Mouse (Mus musculus) intestine, embryonic 15.5 days (tissue): ENCODE data around the gene Isca1. TPM values are rescaled to one million over a fixed set of nuclear protein-coding genes. Genes with fewer than 3 reads are reported as not detected.
"Not testable (repeated sequence)": the region's sequence is repeated elsewhere in the genome, so short reads cannot be mapped to it uniquely, and the experiment has no call there.

Source experiments
- ATAC-seq: fragments of 200-750 bp; cut with Nextera tagmentation; 2 replicates; pipeline ENCODE4 v1.8.0; 2017; ENCODE audit warnings: moderate TSS enrichment, moderate library complexity
- H3K27ac ChIP-seq: fragments of 300-500 bp; sonication (generic); 2 replicates; pipeline ENCODE4 v1.5.1; 2015; ENCODE audit warnings: mild to moderate bottlenecking, inconsistent platforms
- H3K27me3 ChIP-seq: fragments of 300-500 bp; sonication (generic); replicated peaks from 2 replicates; pipeline ENCODE4 v1.6.1; 2015; ENCODE audit warnings: inconsistent platforms
- H3K36me3 ChIP-seq: fragments of 300-500 bp; sonication (generic); 2 replicates; pipeline ENCODE4 v1.6.1; 2015; ENCODE audit warnings: inconsistent platforms
- H3K4me1 ChIP-seq: fragments of 300-500 bp; sonication (generic); replicated peaks from 2 replicates; pipeline ENCODE4 v1.6.1; 2015; ENCODE audit warnings: inconsistent platforms
- H3K4me2 ChIP-seq: fragments of 300-500 bp; sonication (generic); replicated peaks from 2 replicates; pipeline ENCODE4 v1.6.1; 2015; ENCODE audit warnings: mild to moderate bottlenecking, inconsistent platforms
- H3K4me3 ChIP-seq: fragments of 300-500 bp; sonication (generic); replicated peaks from 2 replicates; pipeline ENCODE4 v1.5.1; 2015; ENCODE audit warnings: inconsistent platforms
- H3K9ac ChIP-seq: fragments of 300-500 bp; sonication (generic); 2 replicates; pipeline ENCODE4 v1.6.1; 2015; ENCODE audit warnings: inconsistent platforms
- H3K9me3 ChIP-seq: fragments of 300-500 bp; sonication (generic); 2 replicates; pipeline ENCODE4 v1.6.1; 2016; ENCODE audit warnings: inconsistent platforms
- WGBS: fragments of 180-500 bp; shearing (Covaris S2); methylation state at CpG from one replicate; pipeline ENCODE4 v1.1.7; 2015; 5-methylcytosine and 5-hydroxymethylcytosine counted together
- polyA plus RNA-seq: library from polyadenylated mRNA; unstranded; fragments of >200 nt; fragmentation: Nextera tagmentation; extraction: Ambion mirVana; gene quantifications from 2 replicates; pipeline ENCODE4 v1.2.1, GENCODE M21; 2015

Gene Isca1
- polyA plus RNA-seq: 114 and 117 TPM in 2 replicates

GRCm38 (mm10) chr13:59769296-59770163, at the start of gene Isca1:
Isca1 (minus strand) TSS chr13:59769810.
- Histone ChIP-seq H3K9me3 (no peaks in the 10 kb centered on the region), H3K27me3 (no peaks in the 10 kb centered on the region), H3K36me3 (no peaks in the 10 kb centered on the region), H3K4me2 (peak within 1 kb of the TSS; percentile 84), H3K9ac (peak within 1 kb of the TSS; percentile 84), H3K27ac (peak within 1 kb of the TSS; percentile 99), H3K4me3 (peak within 1 kb of the TSS; percentile 87), H3K4me1 (peaks cover 33% of the 10 kb centered on the region)
- peak; percentile 97 for ATAC-seq
- under 1% methylated on average over 91 of the region's 91 CpGs for WGBS

GRCm38 (mm10) chr13:59817352-59817751, 47.7 kb upstream of the Isca1 start:
- 89% methylated on average over 4 of the region's 4 CpGs for WGBS
- Histone ChIP-seq H3K4me1 (peaks cover 21% of the 10 kb centered on the region), H3K4me3 (no peak overlapping the region), H3K27me3 (no peaks in the 10 kb centered on the region), H3K9ac (no peak overlapping the region), H3K9me3 (no peaks in the 10 kb centered on the region), H3K4me2 (no peak overlapping the region), H3K36me3 (peaks cover 12% of the 10 kb centered on the region; the same call in 1 of the 2 replicates), H3K27ac (no peak overlapping the region)
- no peak for ATAC-seq

GRCm38 (mm10) chr13:59814109-59814591, 44.5 kb upstream of the Isca1 start:
- 0 out of 2 replicates have a peak, but pooled peaks cover 7% of the 10 kb centered on the region for H3K4me1 ChIP-seq
- H3K27me3 ChIP-seq: no peaks in the 10 kb centered on the region
- 75% methylated on average over 6 of the region's 6 CpGs for WGBS
- H3K36me3 ChIP-seq: peaks cover 14% of the 10 kb centered on the region
- H3K9me3 ChIP-seq: no peaks in the 10 kb centered on the region
- ATAC-seq: peak; percentile 93
- H3K9ac ChIP-seq: no peak overlapping the region
- H3K27ac ChIP-seq: no peak overlapping the region
- H3K4me2 ChIP-seq: no peak overlapping the region
- no peak overlapping the region for H3K4me3 ChIP-seq

GRCm38 (mm10) chr13:59811581-59811980, 42.0 kb upstream of the Isca1 start:
- H3K27ac ChIP-seq: no peak overlapping the region
- no peaks in the 10 kb centered on the region for H3K27me3 ChIP-seq
- WGBS: 95% methylated on average over 3 of the region's 3 CpGs
- H3K4me3 ChIP-seq: no peak overlapping the region
- no peak overlapping the region for H3K9ac ChIP-seq
- H3K36me3 ChIP-seq: peaks cover 25% of the 10 kb centered on the region
- no peak for ATAC-seq
- no peaks in the 10 kb centered on the region for H3K4me1 ChIP-seq
- no peaks in the 10 kb centered on the region for H3K9me3 ChIP-seq
- H3K4me2 ChIP-seq: no peak overlapping the region

- no peak overlapping the region for H3K27ac ChIP-seq
- H3K36me3 ChIP-seq: peaks cover 66% of the 10 kb centered on the region
- ATAC-seq: peak; percentile 51; the same call in 1 of the 2 replicates
Observed at GRCm38 (mm10) chr13:59801000-59801399, 31.4 kb upstream of the Isca1 start.

GRCm38 (mm10) chr13:59800077-59800476, 30.5 kb upstream of the Isca1 start:
- H3K4me3 ChIP-seq: no peak overlapping the region
- ATAC-seq: no peak
- H3K4me2 ChIP-seq: no peak overlapping the region
- WGBS: 87% methylated on average over 2 of the region's 2 CpGs
- no peak overlapping the region for H3K27ac ChIP-seq
- no peaks in the 10 kb centered on the region for H3K9me3 ChIP-seq
- H3K4me1 ChIP-seq: 0 out of 2 replicates have a peak, but pooled peaks cover 2% of the 10 kb centered on the region
- peaks cover 64% of the 10 kb centered on the region for H3K36me3 ChIP-seq
- H3K9ac ChIP-seq: no peak overlapping the region
- H3K27me3 ChIP-seq: no peaks in the 10 kb centered on the region

More at GRCm38 (mm10) chr13:59801000-59801399, 31.4 kb upstream of the Isca1 start:
- H3K27me3 ChIP-seq: no peaks in the 10 kb centered on the region
- H3K9me3 ChIP-seq: no peaks in the 10 kb centered on the region
- H3K4me1 ChIP-seq: no peaks in the 10 kb centered on the region
- no peak overlapping the region for H3K9ac ChIP-seq
- WGBS: 83% methylated on average over 6 of the region's 6 CpGs
- no peak overlapping the region for H3K4me3 ChIP-seq
- H3K4me2 ChIP-seq: no peak overlapping the region

GRCm38 (mm10) chr13:59798306-59798705, 28.7 kb upstream of the Isca1 start:
- 0 out of 2 replicates have a peak, but pooled peaks cover 2% of the 10 kb centered on the region for H3K4me1 ChIP-seq
- ATAC-seq: no peak
- H3K36me3 ChIP-seq: peaks cover 61% of the 10 kb centered on the region
- no peaks in the 10 kb centered on the region for H3K9me3 ChIP-seq
- WGBS: 88% methylated on average over 1 of the region's 1 CpGs
- no peak overlapping the region for H3K4me2 ChIP-seq
- no peaks in the 10 kb centered on the region for H3K27me3 ChIP-seq
- no peak overlapping the region for H3K27ac ChIP-seq
- H3K4me3 ChIP-seq: no peak overlapping the region
- H3K9ac ChIP-seq: no peak overlapping the region

GRCm38 (mm10) chr13:59796466-59796848, 26.8 kb upstream of the Isca1 start:
- no peak overlapping the region for H3K27ac ChIP-seq
- no peak overlapping the region for H3K4me2 ChIP-seq
- peaks cover 67% of the 10 kb centered on the region for H3K36me3 ChIP-seq
- H3K4me1 ChIP-seq: 0 out of 2 replicates have a peak, but pooled peaks cover 2% of the 10 kb centered on the region
- no peaks in the 10 kb centered on the region for H3K9me3 ChIP-seq
- ATAC-seq: peak; percentile 24; the same call in 1 of the 2 replicates
- H3K9ac ChIP-seq: no peak overlapping the region
- no peak overlapping the region for H3K4me3 ChIP-seq
- 88% methylated on average over 9 of the region's 9 CpGs for WGBS
- H3K27me3 ChIP-seq: no peaks in the 10 kb centered on the region

GRCm38 (mm10) chr13:59795807-59796465, 26.3 kb upstream of the Isca1 start:
- ATAC-seq: peak; percentile 92
- peaks cover 64% of the 10 kb centered on the region for H3K36me3 ChIP-seq
- WGBS: 86% methylated on average over 6 of the region's 6 CpGs

GRCm38 (mm10) chr13:59794786-59795185, 25.2 kb upstream of the Isca1 start:
- ATAC-seq: no peak
- Histone ChIP-seq H3K4me1 (0 out of 2 replicates have a peak, but pooled peaks cover 2% of the 10 kb centered on the region), H3K9ac (no peak overlapping the region), H3K9me3 (no peaks in the 10 kb centered on the region), H3K36me3 (peaks cover 60% of the 10 kb centered on the region), H3K27me3 (no peaks in the 10 kb centered on the region), H3K4me2 (no peak overlapping the region), H3K27ac (no peak overlapping the region), H3K4me3 (no peak overlapping the region)
- WGBS: 97% methylated on average over 1 of the region's 1 CpGs

More at GRCm38 (mm10) chr13:59795807-59796465, 26.3 kb upstream of the Isca1 start:
- no peaks in the 10 kb centered on the region for H3K9me3 ChIP-seq
- H3K4me3 ChIP-seq: no peak overlapping the region
- no peak overlapping the region for H3K27ac ChIP-seq
- 0 out of 2 replicates have a peak, but pooled peaks cover 2% of the 10 kb centered on the region for H3K4me1 ChIP-seq
- no peak overlapping the region for H3K9ac ChIP-seq
- H3K4me2 ChIP-seq: no peak overlapping the region
- H3K27me3 ChIP-seq: no peaks in the 10 kb centered on the region

- Histone ChIP-seq H3K4me3 (no peak within 1 kb of the TSS), H3K36me3 (peaks cover 69% of the 10 kb centered on the region), H3K4me1 (no peaks in the 10 kb centered on the region), H3K27me3 (no peaks in the 10 kb centered on the region), H3K9ac (no peak within 1 kb of the TSS), H3K27ac (no peak within 1 kb of the TSS), H3K4me2 (no peak within 1 kb of the TSS), H3K9me3 (no peaks in the 10 kb centered on the region)
- 78% methylated on average over 7 of the region's 7 CpGs for WGBS
- no peak for ATAC-seq
Observed at GRCm38 (mm10) chr13:59782145-59782544, 12.5 kb upstream of the Isca1 start, which contains the start of gene Gm49354. Gm49354 (minus strand) TSS chr13:59782245.

- not testable (repeated sequence) for ATAC-seq, H3K27me3 ChIP-seq, H3K4me1 ChIP-seq, H3K4me2 ChIP-seq, H3K27ac ChIP-seq, H3K4me3 ChIP-seq, H3K9me3 ChIP-seq, H3K9ac ChIP-seq
- 94% methylated on average over 1 of the region's 1 CpGs for WGBS
- peaks cover 64% of the 10 kb centered on the region for H3K36me3 ChIP-seq
Observed at GRCm38 (mm10) chr13:59779744-59780264, 10.2 kb upstream of the Isca1 start.
